Mouse (Mus musculus): ENCODE results near the gene Foxp1. TPM values are rescaled to one million over a fixed set of nuclear protein-coding genes. Genes with fewer than 3 reads are reported as not detected.
A peak's percentile ranks its signal among the peaks of the same experiment; 100 is the strongest.

Foxp1 gene
- polyA plus RNA-seq, 1 experiment from 2014 or later = 66.8 TPM

- Histone ChIP-seq H3K4me1 (replicated peaks) (peaks cover 3% of the 10 kb centered on the region; the same call in 1 of the 2 replicates), H3K27me3 (no peaks in the 10 kb centered on the region), H3K4me2 (no peak overlapping the region), H3K27ac (no peak overlapping the region), H3K4me3 (no peak overlapping the region), H3K36me3 (no peaks in the 10 kb centered on the region), H3K9ac (no peak overlapping the region), H3K9me3 (replicated peaks) (no peaks in the 10 kb centered on the region)
- 88% methylated on average over 7 of the region's 7 CpGs for WGBS
- no peak for ATAC-seq (replicated peaks; ENCODE audit: insufficient number of reproducible peaks, insufficient read depth, low FRiP score, low read depth)
These were observed 24.4 kb downstream of the Foxp1 start for GRCm38 (mm10) chr6:99498082-99498481.

- Histone ChIP-seq H3K4me1 (replicated peaks) (peaks cover 11% of the 10 kb centered on the region; the same call in 1 of the 2 replicates), H3K4me2 (no peak overlapping the region), H3K27ac (no peak overlapping the region), H3K27me3 (no peaks in the 10 kb centered on the region), H3K4me3 (no peak overlapping the region), H3K36me3 (no peaks in the 10 kb centered on the region), H3K9me3 (replicated peaks) (no peaks in the 10 kb centered on the region), H3K9ac (no peak overlapping the region)
- ATAC-seq (replicated peaks; ENCODE audit: insufficient number of reproducible peaks, insufficient read depth, low FRiP score, low read depth) = no peak
- 62% methylated on average over 5 of the region's 5 CpGs for WGBS
These were observed 26.4 kb downstream of the Foxp1 start for GRCm38 (mm10) chr6:99496114-99496513.

GRCm38 (mm10) chr6:99492937-99493336, 29.6 kb downstream of the Foxp1 start:
- H3K9ac ChIP-seq = no peak overlapping the region
- H3K36me3 ChIP-seq = no peaks in the 10 kb centered on the region
- ATAC-seq (replicated peaks; ENCODE audit: insufficient number of reproducible peaks, insufficient read depth, low FRiP score, low read depth) = no peak
- no peaks in the 10 kb centered on the region for H3K27me3 ChIP-seq
- no peaks in the 10 kb centered on the region for H3K9me3 ChIP-seq (replicated peaks)
- H3K4me3 ChIP-seq = no peak overlapping the region
- H3K27ac ChIP-seq = no peak overlapping the region
- no peak overlapping the region for H3K4me2 ChIP-seq
- 13% methylated on average over 3 of the region's 3 CpGs for WGBS
- H3K4me1 ChIP-seq (replicated peaks) = peaks cover 20% of the 10 kb centered on the region; the same call in 1 of the 2 replicates

GRCm38 (mm10) chr6:99491979-99492544, 30.5 kb downstream of the Foxp1 start:
- WGBS = 74% methylated on average over 6 of the region's 6 CpGs
- Histone ChIP-seq H3K4me3 (no peak overlapping the region), H3K36me3 (no peaks in the 10 kb centered on the region), H3K9ac (no peak overlapping the region), H3K4me1 (replicated peaks) (peaks cover 20% of the 10 kb centered on the region; the same call in 1 of the 2 replicates), H3K4me2 (no peak overlapping the region), H3K27ac (no peak overlapping the region), H3K27me3 (no peaks in the 10 kb centered on the region), H3K9me3 (replicated peaks) (no peaks in the 10 kb centered on the region)
- no peak for ATAC-seq (replicated peaks; ENCODE audit: insufficient number of reproducible peaks, insufficient read depth, low FRiP score, low read depth)

GRCm38 (mm10) chr6:99491146-99491545, 31.4 kb downstream of the Foxp1 start:
- no peak overlapping the region for H3K4me3 ChIP-seq
- 56% methylated on average over 3 of the region's 3 CpGs for WGBS
- no peak overlapping the region for H3K4me2 ChIP-seq
- H3K27ac ChIP-seq = no peak overlapping the region
- H3K27me3 ChIP-seq = no peaks in the 10 kb centered on the region
- ATAC-seq (replicated peaks; ENCODE audit: insufficient number of reproducible peaks, insufficient read depth, low FRiP score, low read depth) = no peak
- no peaks in the 10 kb centered on the region for H3K36me3 ChIP-seq
- H3K9me3 ChIP-seq (replicated peaks) = no peaks in the 10 kb centered on the region
- H3K4me1 ChIP-seq (replicated peaks) = peaks cover 21% of the 10 kb centered on the region
- H3K9ac ChIP-seq = no peak overlapping the region

GRCm38 (mm10) chr6:99489900-99490648, 32.4 kb downstream of the Foxp1 start:
- no peaks in the 10 kb centered on the region for H3K27me3 ChIP-seq

GRCm38 (mm10) chr6:99489423-99489822, 33.1 kb downstream of the Foxp1 start:
- no peak overlapping the region for H3K27ac ChIP-seq
- no peaks in the 10 kb centered on the region for H3K36me3 ChIP-seq
- H3K4me2 ChIP-seq = no peak overlapping the region
- 78% methylated on average over 10 of the region's 10 CpGs for WGBS
- H3K9ac ChIP-seq = no peak overlapping the region
- peaks cover 36% of the 10 kb centered on the region for H3K4me1 ChIP-seq (replicated peaks)
- H3K9me3 ChIP-seq (replicated peaks) = no peaks in the 10 kb centered on the region
- no peak overlapping the region for H3K4me3 ChIP-seq
- no peaks in the 10 kb centered on the region for H3K27me3 ChIP-seq
- no peak for ATAC-seq (replicated peaks; ENCODE audit: insufficient number of reproducible peaks, insufficient read depth, low FRiP score, low read depth)

More at GRCm38 (mm10) chr6:99489900-99490648, 32.4 kb downstream of the Foxp1 start:
- H3K27ac ChIP-seq = no peak overlapping the region
- H3K4me1 ChIP-seq (replicated peaks) = peaks cover 30% of the 10 kb centered on the region
- 74% methylated on average over 8 of the region's 8 CpGs for WGBS
- no peak overlapping the region for H3K4me3 ChIP-seq
- no peaks in the 10 kb centered on the region for H3K9me3 ChIP-seq (replicated peaks)
- H3K9ac ChIP-seq = no peak overlapping the region
- no peak for ATAC-seq (replicated peaks; ENCODE audit: insufficient number of reproducible peaks, insufficient read depth, low FRiP score, low read depth)
- H3K4me2 ChIP-seq = no peak overlapping the region
- H3K36me3 ChIP-seq = no peaks in the 10 kb centered on the region

GRCm38 (mm10) chr6:99485884-99486640, 36.5 kb downstream of the Foxp1 start:
- Histone ChIP-seq H3K9me3 (replicated peaks) (no peaks in the 10 kb centered on the region), H3K9ac (no peak overlapping the region), H3K4me3 (no peak overlapping the region), H3K4me1 (replicated peaks) (peaks cover 36% of the 10 kb centered on the region), H3K4me2 (peak overlapping the region; percentile 67), H3K27ac (peak overlapping the region; percentile 97), H3K27me3 (no peaks in the 10 kb centered on the region), H3K36me3 (no peaks in the 10 kb centered on the region)
- WGBS = 59% methylated on average over 12 of the region's 12 CpGs
- ATAC-seq (replicated peaks; ENCODE audit: insufficient number of reproducible peaks, insufficient read depth, low FRiP score, low read depth) = peak; percentile 10; the same call in 1 of the 2 replicates

GRCm38 (mm10) chr6:99485217-99485883, 37.2 kb downstream of the Foxp1 start:
- Histone ChIP-seq H3K4me3 (peak overlapping the region; percentile 36), H3K4me2 (peak overlapping the region; percentile 67), H3K36me3 (no peaks in the 10 kb centered on the region), H3K9me3 (replicated peaks) (no peaks in the 10 kb centered on the region), H3K27ac (peak overlapping the region; percentile 97), H3K9ac (peak overlapping the region; percentile 57), H3K4me1 (replicated peaks) (peaks cover 30% of the 10 kb centered on the region), H3K27me3 (no peaks in the 10 kb centered on the region)
- ATAC-seq (replicated peaks; ENCODE audit: insufficient number of reproducible peaks, insufficient read depth, low FRiP score, low read depth) = peak; percentile 93
- WGBS = 19% methylated on average over 20 of the region's 20 CpGs

- peaks cover 28% of the 10 kb centered on the region for H3K4me1 ChIP-seq (replicated peaks)
- 16% methylated on average over 8 of the region's 8 CpGs for WGBS
- H3K9me3 ChIP-seq (replicated peaks) = no peaks in the 10 kb centered on the region
- peak overlapping the region; percentile 57 for H3K9ac ChIP-seq
- no peak for ATAC-seq (replicated peaks; ENCODE audit: insufficient number of reproducible peaks, insufficient read depth, low FRiP score, low read depth)
- H3K4me3 ChIP-seq = peak overlapping the region; percentile 36
- H3K27ac ChIP-seq = peak overlapping the region; percentile 97
- H3K4me2 ChIP-seq = peak overlapping the region; percentile 67
- no peaks in the 10 kb centered on the region for H3K27me3 ChIP-seq
- no peaks in the 10 kb centered on the region for H3K36me3 ChIP-seq
These were observed 37.7 kb downstream of the Foxp1 start for GRCm38 (mm10) chr6:99484884-99485216.

GRCm38 (mm10) chr6:99484197-99484725, 38.3 kb downstream of the Foxp1 start:
- Histone ChIP-seq H3K4me3 (no peak overlapping the region), H3K27me3 (no peaks in the 10 kb centered on the region), H3K9me3 (replicated peaks) (no peaks in the 10 kb centered on the region), H3K36me3 (no peaks in the 10 kb centered on the region), H3K4me1 (replicated peaks) (peaks cover 26% of the 10 kb centered on the region), H3K9ac (no peak overlapping the region), H3K27ac (peak overlapping the region; percentile 97), H3K4me2 (peak overlapping the region; percentile 67; the same call in 1 of the 2 replicates)
- 70% methylated on average over 7 of the region's 7 CpGs for WGBS
- no peak for ATAC-seq (replicated peaks; ENCODE audit: insufficient number of reproducible peaks, insufficient read depth, low FRiP score, low read depth)
